In the genomic region with DNA sequence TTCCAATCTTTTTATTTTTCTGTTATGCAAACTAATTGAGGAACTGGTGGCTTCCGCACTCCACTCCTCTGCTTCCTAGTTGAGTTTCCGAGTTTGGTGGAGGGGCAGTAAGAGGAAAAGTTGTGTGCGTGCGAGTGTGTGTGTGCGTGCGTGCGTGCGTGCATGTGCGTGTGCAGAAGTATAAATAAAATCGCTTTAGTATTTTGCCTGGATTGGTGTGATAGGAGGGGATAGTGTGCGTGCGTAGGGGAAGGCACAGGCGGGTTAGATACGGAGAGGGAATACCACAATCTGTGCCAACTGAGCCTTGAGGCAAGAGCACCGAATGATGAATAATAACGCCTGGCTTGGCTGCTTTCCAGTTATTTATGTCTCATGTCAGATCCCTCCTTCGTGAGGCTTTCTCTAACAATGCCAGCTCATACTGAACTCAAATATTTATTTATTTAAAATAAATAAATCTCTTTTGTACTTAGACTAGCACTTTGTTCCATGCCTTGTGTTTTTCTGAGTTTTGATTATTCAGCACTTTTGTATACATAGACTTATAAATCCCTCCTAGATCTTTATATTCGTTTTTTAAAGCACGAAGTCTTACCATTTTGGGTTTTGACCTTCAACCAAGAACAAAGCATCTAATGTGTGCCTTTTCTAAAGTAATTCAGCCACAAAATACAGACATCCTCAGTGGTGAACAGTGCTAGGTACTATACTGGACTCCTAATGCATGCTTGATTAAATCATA, we compare ENCODE assay signal across 7 mouse cellular contexts. TPM values are rescaled to one million over a fixed set of nuclear protein-coding genes. Genes with fewer than 3 reads are reported as not detected.
DNase-seq lines count a peak whose midpoint lies in the region; ATAC-seq and TF ChIP-seq lines count a peak whose summit lies in the region.

No protein-coding gene starts in this region.

- no peak for ATAC-seq in embryonic facial prominence, embryonic 13.5 days (ENCODE audit: insufficient number of reproducible peaks, insufficient read depth, low FRiP score, low TSS enrichment, low read depth)
- ATAC-seq in hindbrain, embryonic 14.5 days (ENCODE audit: low FRiP score), result peak; percentile 6; the same call in 1 of the 2 replicates
- no peak for ATAC-seq in liver, embryonic 14.5 days (ENCODE audit: insufficient read depth)

- H3K9ac ChIP-seq in embryonic facial prominence, embryonic 13.5 days, result peak overlapping the region; percentile 92
- H3K9ac ChIP-seq in hindbrain, embryonic 14.5 days, result peak overlapping the region; percentile 94
- peak overlapping the region; percentile 3; the same call in 1 of the 2 replicates for H3K9ac ChIP-seq in liver, embryonic 14.5 days (replicated peaks)

- TF ChIP-seq POLR2A in spleen, adult 2 months (IDR thresholded peaks at IDR 0.05; ENCODE audit: low read depth, low read length), result no peak

- no peaks in the 10 kb centered on the region; the same call in 1 of the 2 replicates for H3K4me1 ChIP-seq in spleen, adult 2 months (ENCODE audit: control insufficient read depth, insufficient read depth, insufficient read length)
- peaks cover 6% of the 10 kb centered on the region for H3K4me1 ChIP-seq in embryonic facial prominence, embryonic 13.5 days
- peaks cover 15% of the 10 kb centered on the region for H3K4me1 ChIP-seq in hindbrain, embryonic 14.5 days (replicated peaks; ENCODE audit: control insufficient read depth, insufficient read depth, low read length)
- peaks cover 0 to 2% of the 10 kb centered on the region in 2 experiments; a peak in 1 of 4 replicates for H3K4me1 ChIP-seq in liver, embryonic 14.5 days (replicated peaks; ENCODE audit: control insufficient read depth in 2 of 2, insufficient read depth in 2 of 2, low read length in 1 of 2)

- H3K36me3 ChIP-seq in spleen, adult 2 months (ENCODE audit: control insufficient read depth, insufficient read depth, low read length), result peaks cover 5% of the 10 kb centered on the region
- peaks cover 11% of the 10 kb centered on the region for H3K36me3 ChIP-seq in embryonic facial prominence, embryonic 13.5 days
- no peaks in the 10 kb centered on the region for H3K36me3 ChIP-seq in hindbrain, embryonic 14.5 days (replicated peaks; ENCODE audit: control insufficient read depth, insufficient read depth)
- no peaks in the 10 kb centered on the region for H3K36me3 ChIP-seq in liver, embryonic 14.5 days (replicated peaks; ENCODE audit: control insufficient read depth, insufficient read depth, low read depth)

- peak in 1 of 2 experiments; percentile 31 for DNase-seq in spleen, adult 2 months (ENCODE audit: low read depth in 1 of 2, low spot score in 2 of 2)
- DNase-seq in spleen, adult 18-20 months, result no peak
- peak; percentile 61 for DNase-seq in adrenal gland, adult 8-10 months
- peak; percentile 79 for DNase-seq in hindbrain, embryonic 14.5 days (ENCODE audit: low spot score)
- peak in 1 of 3 experiments; percentile 7 for DNase-seq in liver, embryonic 14.5 days (ENCODE audit: low read depth in 3 of 3, low spot score in 3 of 3)
- DNase-seq in retina, embryonic 14.5 days (ENCODE audit: low spot score), result peak; percentile 55

- TF ChIP-seq EP300 in liver, embryonic 14.5 days (IDR thresholded peaks at IDR 0.05; ENCODE audit: low read depth), result no peak

- no peaks in the 10 kb centered on the region for H3K27me3 ChIP-seq in spleen, adult 2 months (ENCODE audit: control insufficient read depth, insufficient read depth, low read length)
- H3K27me3 ChIP-seq in embryonic facial prominence, embryonic 13.5 days, result no peaks in the 10 kb centered on the region
- no peaks in the 10 kb centered on the region for H3K27me3 ChIP-seq in hindbrain, embryonic 14.5 days (ENCODE audit: control insufficient read depth, insufficient read depth, low read length)
- no peaks in the 10 kb centered on the region for H3K27me3 ChIP-seq in liver, embryonic 14.5 days (ENCODE audit: control insufficient read depth, insufficient read depth, low read length)

- no peak for TF ChIP-seq CTCF in spleen, adult 2 months (IDR thresholded peaks at IDR 0.05; ENCODE audit: extremely low read depth, insufficient read depth, insufficient read length, insufficient replicate concordance)
- no peak for TF ChIP-seq CTCF in liver, embryonic 14.5 days (IDR thresholded peaks at IDR 0.05; ENCODE audit: low read depth)

- 5% methylated on average over 19 of the region's 19 CpGs for WGBS in spleen, adult 2 months
- 3% methylated on average over 19 of the region's 19 CpGs for WGBS in embryonic facial prominence, embryonic 13.5 days
- 2% methylated on average over 19 of the region's 19 CpGs for WGBS in hindbrain, embryonic 14.5 days
- WGBS in liver, embryonic 14.5 days (ENCODE audit: insufficient replicate concordance), result 4% methylated on average over 19 of the region's 19 CpGs

- H3K9me3 ChIP-seq in embryonic facial prominence, embryonic 13.5 days, result no peaks in the 10 kb centered on the region
- no peaks in the 10 kb centered on the region for H3K9me3 ChIP-seq in hindbrain, embryonic 14.5 days (ENCODE audit: control insufficient read depth, low read length)
- no peaks in the 10 kb centered on the region for H3K9me3 ChIP-seq in liver, embryonic 14.5 days (ENCODE audit: control insufficient read depth, low read length)

- peak overlapping the region; percentile 78 for H3K4me3 ChIP-seq in spleen, adult 2 months (ENCODE audit: extremely low read depth, insufficient read depth, insufficient read length)
- peak overlapping the region; percentile 92 for H3K4me3 ChIP-seq in embryonic facial prominence, embryonic 13.5 days
- peak overlapping the region; percentile 79 for H3K4me3 ChIP-seq in hindbrain, embryonic 14.5 days (replicated peaks; ENCODE audit: low read length)
- H3K4me3 ChIP-seq in liver, embryonic 14.5 days (ENCODE audit: insufficient read depth in 1 of 2, low read depth in 2 of 2, low read length in 2 of 2), result peak overlapping the region; percentile 65 to 76

- H3K27ac ChIP-seq in spleen, adult 2 months (ENCODE audit: insufficient read depth, low read length), result peak overlapping the region; percentile 90
- H3K27ac ChIP-seq in embryonic facial prominence, embryonic 13.5 days, result peak overlapping the region; percentile 97
- peak overlapping the region; percentile 99 for H3K27ac ChIP-seq in hindbrain, embryonic 14.5 days
- H3K27ac ChIP-seq in liver, embryonic 14.5 days, result no peak overlapping the region

- H3K4me2 ChIP-seq in embryonic facial prominence, embryonic 13.5 days, result peak overlapping the region; percentile 77
- H3K4me2 ChIP-seq in hindbrain, embryonic 14.5 days (replicated peaks), result peak overlapping the region; percentile 77
- H3K4me2 ChIP-seq in liver, embryonic 14.5 days (ENCODE audit: low read depth), result peak overlapping the region; percentile 98

RNA-seq across cellular contexts. Expression of gene Tiparp, which starts 1.4 kb away (rescaled TPM):
- 1.8 and 2.4 TPM in 2 replicates for polyA plus RNA-seq in spleen, adult 2 months (2012; rRNA removed)
- 10 to 100 TPM in 3 of 4 experiments, 1 to 10 TPM in 1; 8.5 to 13.0 (median 11.4) TPM for total RNA-seq in adrenal gland, adult 8-10 months (2022)
- 34.5 and 38.6 TPM in 2 replicates for polyA plus RNA-seq in embryonic facial prominence, embryonic 13.5 days (2015; fragmentation: Nextera tagmentation; extraction: Ambion mirVana)
- 30.8 and 32.2 TPM in 2 replicates for polyA plus RNA-seq in hindbrain, embryonic 14.5 days (2014; fragmentation: Nextera tagmentation; extraction: Ambion mirVana)
- polyA plus RNA-seq in liver, embryonic 14.5 days (2012; rRNA removed), result 1.2 and 1.5 TPM in 2 replicates
- polyA plus RNA-seq in liver, embryonic 14.5 days (2014; fragmentation: Nextera tagmentation; extraction: Ambion mirVana), result 4.0 and 6.1 TPM in 2 replicates

Comparison
In these comparisons a context has a peak if more than half of its experiments do, and no peak if none do; other contexts are left out.
1. DNase-seq: peak in adrenal gland, adult 8-10 months (single experiment), hindbrain, embryonic 14.5 days (single experiment) and retina, embryonic 14.5 days (single experiment); none in spleen, adult 18-20 months (0 of 2).
2. H3K9ac ChIP-seq: peak in every context shown above with its lines; median percentile 94 in hindbrain, embryonic 14.5 days; 92 in embryonic facial prominence, embryonic 13.5 days; 3 in liver, embryonic 14.5 days.
3. Peak in every context shown above with its lines, with median percentiles within 50 percentile points of each other: H3K4me3 ChIP-seq and H3K4me2 ChIP-seq.